Mouse (Mus musculus) erythroblast, embryonic 14.5 days (primary cell): ENCODE measurements around the gene Ddx55. TPM values are rescaled to one million over a fixed set of nuclear protein-coding genes. Genes with fewer than 3 reads are reported as not detected.

ENCODE experiments used
- H3K27me3 ChIP-seq: 2 replicates; pipeline ENCODE4 v1.6.1; 2012; ENCODE audit warnings: inconsistent platforms; ENCODE audit not compliant: control insufficient read depth
- H3K36me3 ChIP-seq: 2 replicates; pipeline ENCODE4 v1.6.1; 2012; ENCODE audit warnings: mild to moderate bottlenecking, inconsistent platforms; ENCODE audit not compliant: control insufficient read depth
- H3K4me1 ChIP-seq: 2 replicates; pipeline ENCODE4 v1.6.1; 2012; ENCODE audit warnings: inconsistent platforms; ENCODE audit not compliant: control insufficient read depth
- H3K4me3 ChIP-seq: replicated peaks from 2 replicates; pipeline ENCODE3; 2012; ENCODE audit warnings: moderate library complexity, mild to moderate bottlenecking, inconsistent platforms
- H3K9me3 ChIP-seq: 2 replicates; pipeline ENCODE4 v1.6.1; 2012; ENCODE audit warnings: low read length, inconsistent platforms, mixed read lengths; ENCODE audit not compliant: control insufficient read depth
- GATA1 ChIP-seq: IDR thresholded peaks from 2 replicates; pipeline ENCODE4 v1.6.1; 2012; ENCODE audit warnings: low read length, inconsistent platforms, mixed read lengths
- TAL1 ChIP-seq: IDR thresholded peaks from 3 replicates; pipeline ENCODE4 v1.6.1; 2012; ENCODE audit warnings: low read length, inconsistent platforms, mixed read lengths
- polyA plus RNA-seq: library from polyadenylated mRNA; stranded (reverse); fragments of >175 nt; gene quantifications from 2 replicates; pipeline ENCODE4 v1.2.3, GENCODE M21; 2012

Gene Ddx55
- 0.84 and 0.94 TPM in 2 replicates for polyA plus RNA-seq

DNA sequence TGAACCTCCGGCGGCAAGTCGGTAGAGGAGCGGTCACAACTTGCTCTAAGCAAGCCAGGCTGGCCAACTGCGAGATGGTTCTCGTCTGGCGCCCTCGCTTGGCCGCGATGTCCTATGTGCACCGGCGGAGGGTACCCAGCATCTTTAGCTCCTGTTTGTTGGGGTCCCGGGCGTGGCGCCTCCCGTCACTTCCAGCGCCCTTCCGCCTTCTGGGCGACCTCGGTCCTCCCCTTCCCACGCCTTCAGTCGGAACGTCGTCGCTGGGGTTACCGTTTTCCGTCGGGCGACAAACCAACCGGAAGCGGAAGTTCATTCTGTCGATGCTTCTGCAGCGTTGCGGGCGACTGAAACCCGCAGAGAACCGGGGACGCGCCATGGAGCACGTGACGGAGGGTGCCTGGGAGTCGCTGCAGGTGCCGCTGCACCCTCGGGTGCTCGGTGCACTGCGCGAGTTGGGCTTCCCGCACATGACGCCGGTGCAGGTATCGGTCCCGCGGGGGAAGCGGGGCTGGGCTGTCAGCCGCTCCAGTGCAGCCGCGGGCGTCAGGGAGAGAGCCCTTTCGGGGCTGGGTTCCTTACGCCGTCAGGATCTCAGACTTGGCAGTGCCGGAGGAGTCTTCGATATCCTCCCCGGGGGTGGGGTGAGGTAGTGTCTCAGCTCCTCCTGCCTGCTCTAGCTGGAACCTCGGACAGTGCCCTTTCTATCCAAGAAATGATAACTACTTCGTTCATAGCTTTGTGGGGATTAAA is at the start of gene Ddx55:
Gene Ddx55 (plus strand): TSS at position 307 of the 750 bp plus-strand sequence.
- TF ChIP-seq GATA1: no peak
- no peak for TF ChIP-seq TAL1
- H3K4me3 ChIP-seq: peak within 1 kb of the TSS; percentile 100
- H3K27me3 ChIP-seq: no peaks in the 10 kb centered on the region
- H3K36me3 ChIP-seq: peaks cover 55% of the 10 kb centered on the region
- peaks cover 26% of the 10 kb centered on the region for H3K4me1 ChIP-seq
- H3K9me3 ChIP-seq: no peaks in the 10 kb centered on the region

- Histone ChIP-seq H3K4me1 (peaks cover 6% of the 10 kb centered on the region), H3K9me3 (no peaks in the 10 kb centered on the region), H3K27me3 (peaks cover 3% of the 10 kb centered on the region), H3K4me3 (no peak overlapping the region), H3K36me3 (no peaks in the 10 kb centered on the region)
- TF ChIP-seq GATA1 (no peak), TAL1 (no peak)
These were observed 48.9 kb upstream of the Ddx55 start for GRCm38 (mm10) chr5:124503742-124504141.

DNA sequence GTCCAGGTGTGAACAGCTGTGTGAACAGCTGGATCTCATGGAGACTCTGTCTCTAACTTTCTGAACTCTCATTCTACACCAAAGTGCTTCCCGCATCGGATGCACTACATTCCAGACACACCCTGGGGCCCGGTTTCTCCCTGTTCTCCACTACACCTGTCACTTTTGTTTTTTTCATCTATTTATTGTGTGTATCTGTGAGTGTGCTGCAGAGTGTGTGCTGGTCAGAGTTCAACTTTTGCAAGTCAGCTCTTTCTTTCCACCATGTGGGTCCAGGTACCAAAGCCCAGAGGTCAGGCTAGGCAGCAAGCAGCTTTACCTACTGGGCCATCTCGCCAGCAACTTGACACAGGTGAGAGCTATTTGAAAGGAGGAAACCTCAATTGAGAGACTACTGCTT is 47.4 kb upstream of the Ddx55 start:
- TF ChIP-seq GATA1: no peak
- TF ChIP-seq TAL1: no peak
- Histone ChIP-seq H3K27me3 (peaks cover 3% of the 10 kb centered on the region), H3K4me1 (no peaks in the 10 kb centered on the region), H3K36me3 (no peaks in the 10 kb centered on the region), H3K4me3 (no peak overlapping the region), H3K9me3 (no peaks in the 10 kb centered on the region)

- Histone ChIP-seq H3K4me1 (no peaks in the 10 kb centered on the region), H3K36me3 (no peaks in the 10 kb centered on the region), H3K27me3 (peaks cover 3% of the 10 kb centered on the region), H3K9me3 (no peaks in the 10 kb centered on the region), H3K4me3 (no peak overlapping the region)
- TF ChIP-seq GATA1 (no peak), TAL1 (no peak)
These were observed 45.8 kb upstream of the Ddx55 start for GRCm38 (mm10) chr5:124506731-124507359.

DNA sequence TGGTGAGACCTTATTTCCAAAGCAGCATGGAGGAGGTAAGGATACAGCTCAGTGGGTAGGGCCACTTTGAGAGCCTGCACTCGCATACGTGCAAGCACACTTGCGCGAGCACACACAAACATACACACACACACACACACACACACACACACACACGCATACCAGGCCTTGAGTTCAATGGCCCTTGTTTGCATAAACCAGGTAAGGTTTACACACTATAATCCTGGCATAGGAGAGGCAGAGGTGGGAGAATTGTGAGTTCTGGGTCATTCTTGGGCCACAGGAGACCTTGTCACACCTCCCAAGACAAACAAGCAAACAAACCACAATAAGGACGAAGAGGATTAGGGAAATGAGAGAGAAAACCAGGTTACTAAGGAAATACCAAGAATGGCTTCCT is 43.5 kb upstream of the Ddx55 start:
- Histone ChIP-seq H3K4me3 (no peak overlapping the region), H3K36me3 (no peaks in the 10 kb centered on the region), H3K9me3 (no peaks in the 10 kb centered on the region), H3K4me1 (no peaks in the 10 kb centered on the region), H3K27me3 (peaks cover 3% of the 10 kb centered on the region)
- TF ChIP-seq GATA1: no peak
- no peak for TF ChIP-seq TAL1

DNA sequence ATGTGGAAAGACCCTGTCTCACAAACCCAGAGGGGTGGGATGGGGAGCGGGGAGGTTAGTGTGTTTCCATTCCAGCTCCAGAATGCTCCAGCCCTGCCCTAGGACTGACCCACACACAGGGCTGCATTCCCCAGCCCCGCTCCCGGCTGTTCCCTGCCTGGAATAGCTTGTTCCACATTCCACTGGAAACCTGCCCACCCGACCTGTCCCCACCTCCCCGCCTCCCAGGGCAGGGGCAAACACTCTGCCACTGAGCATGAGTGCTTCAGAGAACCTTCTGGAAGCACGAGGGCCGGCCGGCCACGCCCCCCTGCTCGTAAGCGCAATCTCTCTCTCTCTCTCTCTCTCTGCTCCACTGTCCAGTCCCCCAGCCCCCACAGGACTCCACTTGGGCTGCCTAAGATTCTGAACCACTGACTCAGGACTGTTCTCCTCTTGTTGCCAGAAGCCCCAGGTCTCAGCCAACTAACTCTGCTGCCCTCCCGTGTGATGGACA is 42.9 kb upstream of the Ddx55 start:
- Histone ChIP-seq H3K4me3 (no peak overlapping the region), H3K9me3 (no peaks in the 10 kb centered on the region), H3K4me1 (no peaks in the 10 kb centered on the region), H3K27me3 (peaks cover 3% of the 10 kb centered on the region), H3K36me3 (no peaks in the 10 kb centered on the region)
- no peak for TF ChIP-seq TAL1

- H3K36me3 ChIP-seq: no peaks in the 10 kb centered on the region
- no peak for TF ChIP-seq GATA1
- TF ChIP-seq TAL1: no peak
- no peaks in the 10 kb centered on the region for H3K9me3 ChIP-seq
- H3K4me3 ChIP-seq: no peak overlapping the region
- no peaks in the 10 kb centered on the region for H3K4me1 ChIP-seq
- H3K27me3 ChIP-seq: peaks cover 3% of the 10 kb centered on the region
These were observed 42.1 kb upstream of the Ddx55 start for GRCm38 (mm10) chr5:124510536-124511050.

- H3K4me3 ChIP-seq: no peak overlapping the region
These were observed 36.9 kb upstream of the Ddx55 start for GRCm38 (mm10) chr5:124515789-124516188.

GRCm38 (mm10) chr5:124518648-124519047 is 34.0 kb upstream of the Ddx55 start:
- H3K4me3 ChIP-seq: no peak overlapping the region
- no peaks in the 10 kb centered on the region for H3K27me3 ChIP-seq
- no peaks in the 10 kb centered on the region for H3K4me1 ChIP-seq
- TF ChIP-seq TAL1: no peak
- no peak for TF ChIP-seq GATA1
- H3K9me3 ChIP-seq: peaks cover 2% of the 10 kb centered on the region; the same call in 1 of the 2 replicates
- H3K36me3 ChIP-seq: no peaks in the 10 kb centered on the region

More at GRCm38 (mm10) chr5:124515789-124516188, 36.9 kb upstream of the Ddx55 start:
- no peaks in the 10 kb centered on the region for H3K4me1 ChIP-seq
- H3K27me3 ChIP-seq: no peaks in the 10 kb centered on the region
- TF ChIP-seq TAL1 (no peak), GATA1 (no peak)
- H3K9me3 ChIP-seq: peaks cover 2% of the 10 kb centered on the region; the same call in 1 of the 2 replicates
- H3K36me3 ChIP-seq: no peaks in the 10 kb centered on the region
